Comparison of ENCODE assay signal across 8 mouse cellular contexts in genomic region chr17:45680391-45680980, GRCm38 (mm10). TPM values are rescaled to one million over a fixed set of nuclear protein-coding genes. Genes with fewer than 3 reads are reported as not detected.
A peak's percentile ranks its signal among the peaks of the same experiment; 100 is the strongest.
DNase-seq lines count a peak whose midpoint lies in the region; ATAC-seq lines count a peak whose summit lies in the region.

No protein-coding gene starts in this region.

- DNase-seq in MN1 (ENCODE audit: low spot score): peak; percentile 71
- DNase-seq in cerebellum, postnatal 10 days: peak; percentile 82 to 85
- peak; percentile 54 for DNase-seq in gastrocnemius, postnatal 25 days
- peak; percentile 53 to 76 for DNase-seq in left cerebral cortex, adult 8-10 months (ENCODE audit: low spot score in 2 of 2)
- no peak for DNase-seq in urinary bladder, postnatal 10 days (ENCODE audit: low spot score)

- 52% methylated on average over 8 of the region's 8 CpGs for WGBS in intestine, embryonic 16.5 days
- WGBS in midbrain, embryonic 12.5 days: 58% methylated on average over 8 of the region's 8 CpGs

- peak overlapping the region; percentile 36; the same call in 1 of the 2 replicates for H3K4me2 ChIP-seq in intestine, embryonic 16.5 days (ENCODE audit: low read depth, low read length)
- peak overlapping the region; percentile 44 for H3K4me2 ChIP-seq in midbrain, embryonic 12.5 days (replicated peaks)

- peaks cover 20% of the 10 kb centered on the region for H3K4me1 ChIP-seq in intestine, embryonic 16.5 days (ENCODE audit: control insufficient read depth, insufficient read depth, low read length)
- H3K4me1 ChIP-seq in midbrain, embryonic 12.5 days: peaks cover 24% of the 10 kb centered on the region

- H3K9ac ChIP-seq in intestine, embryonic 16.5 days (ENCODE audit: low read depth, low read length): peak overlapping the region; percentile 60
- peak overlapping the region; percentile 39; the same call in 1 of the 2 replicates for H3K9ac ChIP-seq in midbrain, embryonic 12.5 days (replicated peaks)

- ATAC-seq in intestine, embryonic 16.5 days: peak; percentile 34
- peak; percentile 65 for ATAC-seq in midbrain, embryonic 12.5 days (ENCODE audit: low FRiP score, low read depth)
- no peak for ATAC-seq in CD4-positive, CD25-positive, alpha-beta regulatory T cell, adult 4 months

- no peaks in the 10 kb centered on the region; the same call in 1 of the 2 replicates for H3K36me3 ChIP-seq in intestine, embryonic 16.5 days (ENCODE audit: control insufficient read depth, insufficient read depth, low read length)
- H3K36me3 ChIP-seq in midbrain, embryonic 12.5 days: peaks cover 35% of the 10 kb centered on the region

- no peaks in the 10 kb centered on the region for H3K27me3 ChIP-seq in intestine, embryonic 16.5 days (replicated peaks; ENCODE audit: control insufficient read depth, insufficient read depth, low read length)
- no peaks in the 10 kb centered on the region for H3K27me3 ChIP-seq in midbrain, embryonic 12.5 days

- H3K27ac ChIP-seq in intestine, embryonic 16.5 days (ENCODE audit: low read length): peak overlapping the region; percentile 51; the same call in 1 of the 2 replicates
- H3K27ac ChIP-seq in midbrain, embryonic 12.5 days (replicated peaks): peak overlapping the region; percentile 82

- H3K4me3 ChIP-seq in intestine, embryonic 16.5 days (ENCODE audit: low read length): peak overlapping the region; percentile 20
- H3K4me3 ChIP-seq in midbrain, embryonic 12.5 days: 0 out of 2 replicates have a peak overlapping the region, but pooled peaks have one; percentile 12

- H3K9me3 ChIP-seq in intestine, embryonic 16.5 days (ENCODE audit: control insufficient read depth, low read length): no peaks in the 10 kb centered on the region
- H3K9me3 ChIP-seq in midbrain, embryonic 12.5 days: no peaks in the 10 kb centered on the region

RNA-seq across cellular contexts. Expression of gene Mrpl14, which starts 5.6 kb away (rescaled TPM):
- total RNA-seq in gastrocnemius, postnatal 25 days (2021): 10 to 100 TPM; 93.5 to 96.0 TPM
- 149 and 154 TPM in 2 replicates for polyA plus RNA-seq in intestine, embryonic 16.5 days (2015; fragmentation: Nextera tagmentation; extraction: Ambion mirVana)
- total RNA-seq in left cerebral cortex, adult 8-10 months (2022): 10 to 100 TPM; 40.5 to 45.5 (median 42.1) TPM
- polyA plus RNA-seq in midbrain, embryonic 12.5 days (2016; fragmentation: Nextera tagmentation; extraction: Ambion mirVana): 105 and 110 TPM in 2 replicates
- 10 to 100 TPM; 91.5 to 92.9 TPM for polyA plus RNA-seq in CD4-positive, CD25-positive, alpha-beta regulatory T cell, adult 4 months (2017; shearing (Covaris generic))

RNA-seq across cellular contexts. Expression of gene Tmem63b, which starts 6.2 kb away (rescaled TPM):
- total RNA-seq in gastrocnemius, postnatal 25 days (2021): 10 to 100 TPM; 59.9 to 60.3 TPM
- 31.7 and 31.9 TPM in 2 replicates for polyA plus RNA-seq in intestine, embryonic 16.5 days (2015; fragmentation: Nextera tagmentation; extraction: Ambion mirVana)
- total RNA-seq in left cerebral cortex, adult 8-10 months (2022): 100 to 1,000 TPM; 157 to 171 (median 165) TPM
- polyA plus RNA-seq in midbrain, embryonic 12.5 days (2016; fragmentation: Nextera tagmentation; extraction: Ambion mirVana): 97.9 and 107 TPM in 2 replicates
- 1 to 10 TPM; 3.8 to 4.8 TPM for polyA plus RNA-seq in CD4-positive, CD25-positive, alpha-beta regulatory T cell, adult 4 months (2017; shearing (Covaris generic))

RNA-seq across cellular contexts. Expression of gene Capn11, which starts 21.4 kb away (rescaled TPM):
- total RNA-seq in gastrocnemius, postnatal 25 days (2021): under 1 TPM; 0.13 to 0.59 TPM
- 0.17 and 0.33 TPM in 2 replicates for polyA plus RNA-seq in intestine, embryonic 16.5 days (2015; fragmentation: Nextera tagmentation; extraction: Ambion mirVana)
- 1 to 10 TPM in 1 of 4 experiments, under 1 TPM in 2, not detected in 1; 0.43 to 1.7 (median 0.54) TPM for total RNA-seq in left cerebral cortex, adult 8-10 months (2022)
- 1.2 and 1.4 TPM in 2 replicates for polyA plus RNA-seq in midbrain, embryonic 12.5 days (2016; fragmentation: Nextera tagmentation; extraction: Ambion mirVana)
- polyA plus RNA-seq in CD4-positive, CD25-positive, alpha-beta regulatory T cell, adult 4 months (2017; shearing (Covaris generic)): 1 to 10 TPM; 1.9 to 2.4 TPM

RNA-seq across cellular contexts. Expression of gene 1600014C23Rik, which starts 53.2 kb away (rescaled TPM):
- total RNA-seq in gastrocnemius, postnatal 25 days (2021): not detected
- polyA plus RNA-seq in intestine, embryonic 16.5 days (2015; fragmentation: Nextera tagmentation; extraction: Ambion mirVana): 0.76 TPM in 1 of 2 replicates, not detected in the other
- total RNA-seq in left cerebral cortex, adult 8-10 months (2022): 1 to 10 TPM in 1 of 4 experiments, under 1 TPM in 1, not detected in 2; 0.73 to 1.1 TPM
- not detected in 2 replicates for polyA plus RNA-seq in midbrain, embryonic 12.5 days (2016; fragmentation: Nextera tagmentation; extraction: Ambion mirVana)
- polyA plus RNA-seq in CD4-positive, CD25-positive, alpha-beta regulatory T cell, adult 4 months (2017; shearing (Covaris generic)): not detected
